Mouse (Mus musculus): ENCODE data around the gene Stx3.

DNA sequence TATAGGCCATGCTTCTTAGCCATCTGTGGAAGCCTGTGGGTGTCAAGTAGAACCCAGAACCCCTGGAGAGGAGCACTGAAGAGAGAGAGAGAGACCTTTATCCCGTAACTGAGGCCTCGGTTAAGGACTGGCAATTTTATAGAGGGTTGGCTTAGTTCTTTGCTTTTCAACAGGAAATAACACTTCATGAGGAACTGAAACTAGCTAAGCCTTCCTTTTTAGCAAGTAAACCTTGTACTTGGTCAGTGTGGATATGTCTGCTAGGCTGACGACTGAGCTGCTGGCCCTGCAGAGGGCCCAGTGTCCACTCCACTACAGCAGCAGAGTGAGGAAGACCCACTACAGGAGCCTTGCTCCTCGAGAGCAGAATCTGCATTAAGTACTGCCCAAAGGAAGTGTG is 52.8 kb downstream of the Stx3 start:
- no peak for TF ChIP-seq ZNF384 (IDR thresholded peaks at IDR 0.05; ENCODE audit: low read depth, low read length)
- no peak for TF ChIP-seq CHD2 (IDR thresholded peaks at IDR 0.05; ENCODE audit: low read length)
- TF ChIP-seq EP300 (IDR thresholded peaks at IDR 0.05; ENCODE audit: low read length), result peak; percentile 93
- peak; percentile 45 for TF ChIP-seq POLR2A (IDR thresholded peaks at IDR 0.05; ENCODE audit: low read depth, low read length)

All from CH12.LX (cell line).